Mouse (Mus musculus) ZHBTc4 (cell line): Measurements from ENCODE around the gene Enkd1.

ENCODE experiments used
- DNase-seq: peaks from one replicate; pipeline ENCODE4 v3.0.0-alpha.2; 2011; ENCODE audit warnings: low read depth, low spot score

Gene Enkd1

DNA sequence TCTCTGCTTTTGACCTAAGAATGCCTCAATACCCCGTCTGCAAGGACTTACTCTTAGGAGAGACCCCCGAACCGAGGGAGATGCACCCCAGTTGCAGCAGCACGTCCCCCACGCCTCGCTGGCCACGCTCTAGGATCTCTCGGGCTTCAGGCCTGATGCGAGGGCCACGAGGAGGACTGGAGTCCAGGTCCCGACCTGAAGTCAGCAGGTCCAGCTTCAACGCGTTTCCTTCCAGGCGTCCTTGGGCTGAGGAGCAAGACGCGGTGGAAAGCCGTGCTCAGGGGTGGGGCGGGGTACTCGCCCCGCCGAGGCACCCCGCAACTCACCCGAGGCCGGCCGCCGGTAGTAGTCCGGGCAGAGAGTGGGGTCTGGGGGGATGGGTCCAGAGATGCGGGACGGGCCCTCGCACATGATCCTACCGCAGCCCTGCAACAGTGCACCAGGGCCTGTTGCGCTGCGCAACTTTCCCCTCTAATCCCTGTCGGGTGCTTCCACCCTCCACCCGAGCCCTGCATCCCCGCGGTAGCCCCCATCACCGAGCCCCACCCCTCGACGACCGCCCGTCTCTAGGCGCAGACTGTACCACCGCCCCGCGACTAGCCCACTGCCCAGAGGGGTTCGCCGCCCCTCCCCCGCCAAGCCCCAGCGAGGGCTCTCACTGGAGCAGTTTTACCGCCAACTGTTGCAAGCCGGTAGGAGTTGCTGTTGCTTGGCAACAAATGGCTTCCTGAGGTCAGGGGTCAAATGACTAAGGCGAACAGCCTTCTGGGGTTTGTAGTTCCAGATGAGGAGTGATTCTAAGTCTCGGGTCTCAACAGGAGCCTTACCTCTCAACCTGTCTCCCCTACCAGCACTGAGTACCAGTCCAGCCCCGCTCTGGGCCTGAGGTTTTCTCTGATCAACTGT lies at the start of gene Enkd1, which contains the start of gene 4933405L10Rik:
TSS of gene Enkd1 (minus strand) at position 713 of the 906 bp plus-strand sequence.
TSS of gene 4933405L10Rik (plus strand) at position 158 of the 906 bp plus-strand sequence.
- peak; percentile 96 for DNase-seq

DNA sequence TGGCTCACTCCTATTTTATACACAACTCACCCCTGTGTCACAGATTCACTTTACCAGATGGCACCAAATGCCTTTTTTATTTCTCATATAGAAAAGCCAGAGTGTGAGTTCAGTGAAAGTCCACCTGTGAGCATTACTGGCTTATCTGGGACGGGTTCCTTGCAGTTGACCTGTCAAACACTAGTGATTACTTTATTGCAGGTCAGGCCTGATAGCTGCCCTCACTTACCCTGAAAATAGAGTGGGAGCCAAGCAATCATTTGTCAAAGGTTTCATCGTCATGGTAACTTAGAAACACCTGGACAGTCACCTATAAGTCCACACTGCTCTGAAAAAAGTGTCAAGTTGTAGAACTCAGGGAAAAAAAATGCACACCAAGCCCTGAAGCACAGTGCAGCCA lies 46.7 kb upstream of the Enkd1 start:
- no peak for DNase-seq

DNA sequence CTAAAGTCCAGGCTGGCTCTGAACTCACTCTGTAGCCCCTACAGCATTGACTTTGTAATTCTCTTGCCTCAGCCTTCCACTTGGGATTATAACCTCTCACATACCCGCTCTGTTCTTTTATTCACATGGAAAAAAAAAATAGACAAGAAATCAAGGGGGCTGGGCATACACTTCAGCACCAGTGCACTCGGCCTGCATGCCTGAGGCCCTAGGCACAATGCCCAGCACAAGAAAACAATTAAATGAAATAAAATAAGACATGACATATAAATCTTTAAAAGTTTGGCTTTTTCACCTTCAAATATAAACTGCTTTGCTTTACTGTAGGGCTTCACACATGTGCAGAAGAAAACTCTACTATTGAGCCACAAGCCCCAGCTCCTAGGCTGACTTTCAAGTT lies 45.9 kb upstream of the Enkd1 start:
- no peak for DNase-seq

DNA sequence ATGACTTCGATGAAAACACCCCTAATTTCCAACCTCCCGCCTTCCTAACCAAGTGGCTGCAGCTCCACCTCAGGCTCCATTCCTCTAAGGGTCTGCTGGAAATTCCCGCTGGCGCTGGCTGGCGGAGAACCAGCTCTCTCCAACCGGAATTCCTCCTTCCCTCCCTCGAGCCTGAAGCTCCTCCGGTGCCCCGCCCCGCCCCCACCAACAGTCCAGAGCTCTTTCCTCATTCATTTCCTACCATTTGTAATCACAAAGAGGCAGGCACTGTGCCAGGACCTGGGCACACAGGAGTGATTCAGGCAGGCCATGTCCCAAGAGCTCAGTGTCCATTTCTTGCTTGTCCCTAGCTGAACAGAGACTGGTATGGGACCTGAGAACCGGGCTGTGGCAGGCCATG lies 42.6 kb upstream of the Enkd1 start:
- peak; percentile 78 for DNase-seq

DNA sequence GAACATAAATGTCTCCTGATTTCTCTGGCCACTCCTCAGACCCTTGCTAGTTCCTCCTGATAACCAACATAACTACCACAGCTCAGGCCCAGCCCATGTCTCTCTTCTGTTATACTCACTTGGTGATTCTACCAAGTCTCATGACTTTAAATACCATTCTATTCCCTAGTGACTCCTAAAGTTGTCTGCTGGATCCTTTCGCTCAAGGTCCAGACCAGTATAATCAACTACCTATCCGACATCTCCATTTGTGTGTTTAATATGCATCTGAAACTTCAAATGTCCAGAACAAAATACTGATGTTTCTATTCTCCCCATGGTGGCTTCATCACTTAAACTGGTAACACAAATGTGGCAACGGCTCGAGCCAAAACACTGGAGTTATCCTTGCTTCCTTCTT lies 35.3 kb upstream of the Enkd1 start:
- DNase-seq: peak; percentile 27

DNA sequence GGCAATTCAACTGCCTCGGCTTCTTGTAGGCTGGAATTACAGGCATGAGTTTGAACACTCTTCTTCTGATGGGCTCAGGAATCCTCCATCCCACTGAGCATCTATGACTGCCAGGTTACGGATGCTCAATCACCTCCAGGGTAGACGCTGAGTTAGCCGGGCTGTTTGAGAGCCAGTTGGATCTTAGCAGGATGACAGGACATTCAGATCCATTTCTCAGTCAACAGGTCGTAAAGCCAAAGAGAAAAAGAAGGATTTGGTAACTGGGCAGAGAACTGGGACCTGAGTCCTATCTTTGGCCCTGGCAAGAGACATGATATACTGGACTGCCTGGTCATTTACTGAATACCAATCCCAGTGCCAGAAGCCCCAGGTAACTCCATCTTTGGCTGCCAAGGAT lies 31.2 kb upstream of the Enkd1 start:
- no peak for DNase-seq

DNA sequence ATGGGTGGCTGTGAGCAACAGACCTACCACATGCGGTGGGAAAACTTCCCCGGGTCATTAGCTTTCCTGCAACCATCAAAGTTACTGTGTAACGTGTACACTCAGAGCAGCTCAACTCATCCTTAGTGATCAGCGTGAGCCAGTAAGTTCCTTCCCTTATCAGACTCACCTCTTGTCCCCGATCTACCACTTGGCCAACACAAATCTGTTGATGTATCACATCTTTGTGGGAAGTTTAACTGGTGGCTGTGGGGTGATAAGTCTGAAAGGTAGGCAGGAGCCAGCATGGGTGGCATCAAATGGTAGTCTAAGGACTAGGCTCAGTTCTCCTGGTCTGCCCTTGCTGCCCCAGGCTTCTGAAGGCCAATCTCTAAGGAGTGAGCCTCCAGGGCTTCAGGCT lies 24.2 kb upstream of the Enkd1 start:
- DNase-seq: no peak

DNA sequence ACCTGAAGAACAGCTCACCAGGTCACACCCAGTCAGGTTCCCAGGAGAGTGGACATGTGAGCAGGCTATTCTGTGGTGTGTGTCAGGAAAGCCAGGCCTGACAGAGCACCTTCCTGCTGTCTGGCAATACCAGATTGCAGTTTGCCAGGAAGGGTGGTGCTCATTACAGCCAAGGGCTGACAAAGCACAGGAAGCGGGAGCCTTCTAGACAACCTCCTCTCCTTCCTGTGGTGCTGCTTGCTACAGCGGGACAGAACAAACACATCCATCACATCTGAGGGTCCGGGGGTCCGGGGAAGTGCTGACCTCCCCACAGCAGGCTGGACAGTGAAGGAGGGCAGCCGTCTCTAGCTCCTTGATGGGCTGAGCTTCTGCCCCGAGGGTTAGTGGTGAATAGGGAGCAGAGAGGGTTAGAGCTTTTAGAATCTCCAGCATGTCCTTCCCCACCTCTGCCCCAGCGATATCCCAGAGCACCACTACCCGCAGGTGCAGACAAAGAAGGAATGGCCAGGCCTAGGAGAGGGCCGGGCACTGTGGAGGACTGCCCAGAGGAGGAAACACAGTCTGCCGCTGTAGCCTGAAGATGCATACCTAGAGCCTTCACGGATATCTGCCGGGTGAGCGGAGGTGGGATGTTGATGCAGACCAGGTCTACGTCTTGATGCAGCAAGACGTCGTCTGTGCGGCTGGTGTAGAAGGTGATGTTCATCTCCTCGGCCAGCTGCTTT lies 19.6 kb upstream of the Enkd1 start:
- DNase-seq: peak; percentile 30

DNA sequence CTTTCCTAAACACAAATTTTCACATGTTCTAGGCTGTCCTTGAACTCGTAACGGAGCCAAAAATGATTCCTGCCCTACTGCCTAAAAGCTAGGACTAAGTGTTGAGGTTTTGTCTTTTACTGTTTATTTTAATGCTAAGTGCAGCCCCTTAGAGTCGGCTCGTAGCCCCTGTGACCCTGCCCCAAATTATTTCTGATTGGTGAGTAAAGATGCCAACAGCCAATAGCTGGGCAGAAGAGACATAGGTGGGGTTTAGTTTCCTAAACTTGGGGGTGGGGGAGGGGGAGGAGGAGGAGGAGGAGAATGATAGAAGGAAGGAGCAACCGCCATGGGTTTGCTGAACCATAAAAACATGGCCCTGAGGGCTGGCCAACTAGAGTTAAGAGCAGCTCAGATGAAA lies 17.7 kb upstream of the Enkd1 start:
- DNase-seq: peak; percentile 36

DNA sequence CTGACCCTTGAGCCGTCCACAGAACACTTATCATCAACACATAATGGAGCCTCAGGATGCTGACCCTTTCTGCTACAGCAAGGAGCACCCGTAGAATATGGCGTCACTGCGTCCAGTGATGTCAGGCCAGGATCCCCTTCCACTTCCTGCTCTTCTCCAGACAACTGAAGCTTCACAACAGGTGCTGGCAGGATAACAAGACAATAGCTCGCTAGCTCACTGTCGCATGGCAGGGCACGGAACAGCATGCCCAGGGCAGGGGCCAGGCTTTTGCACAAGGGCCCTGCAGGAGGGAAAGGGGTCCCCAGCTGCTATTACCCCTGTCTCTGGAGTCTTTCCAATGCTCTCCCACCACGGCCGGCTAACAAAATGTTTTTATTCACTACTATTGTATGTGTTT lies 14.9 kb upstream of the Enkd1 start:
- DNase-seq: no peak

DNA sequence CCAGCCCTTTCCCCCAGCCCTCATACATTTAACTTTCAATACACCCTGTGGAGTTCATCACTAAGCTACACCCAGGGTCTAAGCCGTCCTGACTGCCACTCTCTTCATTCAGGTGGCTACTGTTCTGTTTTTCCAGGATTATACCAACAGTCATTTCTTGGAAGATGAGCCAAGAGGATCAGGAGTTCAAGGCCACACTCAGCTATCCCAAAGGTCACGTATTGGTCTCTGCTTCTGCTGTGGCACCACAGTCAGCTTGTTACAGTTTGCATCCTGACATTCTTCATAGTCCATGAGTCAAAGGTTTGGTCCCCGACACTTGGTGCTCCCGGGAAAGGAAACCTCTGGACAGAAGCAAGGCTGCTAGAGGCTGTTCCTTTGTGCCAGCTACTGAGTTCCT lies 11.6 kb upstream of the Enkd1 start:
- DNase-seq: no peak

DNA sequence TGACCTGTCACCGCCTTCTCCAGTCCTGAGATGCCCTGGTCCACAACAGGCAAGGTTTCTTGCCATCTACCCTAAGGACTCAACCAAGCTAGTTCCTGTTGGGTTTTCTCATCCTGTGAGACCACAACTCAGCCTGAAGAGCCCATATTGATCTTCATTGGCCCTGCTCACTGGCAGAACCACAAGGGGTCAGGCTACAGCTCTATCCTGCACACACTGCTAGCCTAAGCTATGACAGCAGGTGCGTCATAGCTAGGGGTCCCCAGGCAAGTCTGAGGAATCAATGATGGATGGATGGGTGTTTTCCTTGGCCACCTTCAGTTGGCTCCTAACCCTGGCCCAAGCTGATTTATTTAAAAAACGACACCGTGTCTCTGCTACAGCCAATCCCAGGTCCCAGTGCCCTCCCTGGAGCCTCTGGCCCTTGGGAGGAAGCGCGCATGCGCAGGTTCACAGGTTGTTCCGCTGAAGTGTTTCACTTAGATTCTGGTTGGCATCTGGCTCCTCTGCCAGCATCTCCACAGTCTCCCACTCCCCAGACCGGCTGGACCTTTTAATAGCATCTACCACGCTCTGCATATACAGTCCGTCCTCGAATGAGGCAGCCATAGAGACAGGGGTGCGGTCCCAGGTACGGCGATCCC lies 8.4 kb upstream of the Enkd1 start:
- peak; percentile 62 for DNase-seq

DNA sequence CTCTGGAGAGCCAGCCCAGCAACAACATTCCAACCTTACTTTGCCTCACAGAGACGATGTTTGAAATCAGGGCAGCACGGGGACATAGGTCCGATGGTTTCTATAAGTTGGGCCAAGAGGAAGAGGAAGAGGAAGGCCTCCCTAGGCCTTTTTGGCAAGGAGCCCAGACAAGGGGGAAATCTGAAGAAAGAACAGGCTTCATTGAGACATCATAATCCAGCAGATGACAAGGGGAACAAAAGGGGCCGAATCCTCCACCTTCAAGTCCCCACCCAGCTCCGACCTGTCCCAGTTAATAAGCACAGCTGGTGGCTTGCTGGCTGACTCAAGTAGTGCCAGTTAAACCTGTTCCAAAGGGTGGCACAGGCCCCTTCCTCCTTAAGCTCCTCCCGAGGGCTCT lies 7.0 kb upstream of the Enkd1 start:
- DNase-seq: no peak

DNA sequence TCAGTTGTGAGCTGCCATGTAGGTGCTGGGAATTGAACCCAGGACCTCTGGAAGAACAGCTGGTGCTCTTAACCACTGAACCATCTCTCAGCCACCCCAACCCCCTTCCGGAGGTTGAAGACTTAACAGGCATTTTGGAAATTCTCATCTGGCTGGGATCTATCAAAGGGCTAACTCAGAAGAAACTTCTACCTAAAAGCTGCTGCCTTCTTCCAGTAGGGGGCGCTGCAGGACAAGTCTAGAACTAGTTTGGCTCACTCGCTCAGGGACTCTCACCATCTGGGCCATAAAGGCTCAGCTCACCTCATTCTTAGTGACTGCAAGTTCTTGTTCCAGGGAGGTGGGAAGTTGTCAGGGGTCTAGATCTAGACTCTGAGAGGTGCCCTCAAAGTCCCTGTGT lies 6.1 kb upstream of the Enkd1 start:
- DNase-seq: peak; percentile 93

DNA sequence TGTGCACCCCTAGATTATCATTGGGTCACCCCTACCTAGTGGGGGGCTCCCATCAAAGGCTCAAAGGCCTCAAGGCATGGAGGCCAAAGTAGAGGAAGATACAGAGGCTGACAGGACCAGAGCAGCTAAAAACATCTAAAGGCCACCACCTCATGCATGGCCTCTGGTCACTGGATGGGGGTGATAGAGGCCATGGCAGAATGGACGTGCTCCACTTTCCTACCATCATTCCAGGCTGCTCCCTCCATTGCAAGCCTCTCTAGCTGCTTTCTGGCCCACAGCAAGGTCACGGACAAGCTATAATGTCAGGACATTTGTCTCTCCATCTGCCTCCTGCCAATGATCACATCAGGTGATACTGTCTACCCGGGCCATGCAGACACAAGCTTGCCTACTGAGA lies 4.3 kb upstream of the Enkd1 start:
- no peak for DNase-seq

DNA sequence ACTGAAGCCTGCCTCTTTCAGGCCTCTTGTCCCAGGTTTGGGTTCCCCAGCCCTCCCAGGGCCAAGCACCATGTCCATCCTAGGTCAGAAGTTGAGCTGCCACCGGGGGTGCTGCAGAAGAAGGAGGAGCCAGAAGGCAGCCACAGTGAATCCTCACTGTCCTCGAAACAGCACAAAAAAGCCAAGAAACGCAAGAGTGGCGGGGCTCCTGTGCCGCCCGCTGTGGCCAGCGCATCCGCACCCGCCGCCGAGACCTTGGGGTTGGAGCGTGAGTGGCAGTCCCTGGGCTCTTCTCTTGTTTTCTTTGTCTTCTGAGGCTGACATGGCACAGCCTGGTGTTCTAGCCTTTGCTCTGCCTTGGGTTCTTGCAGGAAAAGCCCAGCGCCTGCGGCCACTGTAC lies 1.3 kb upstream of the Enkd1 start:
- peak; percentile 51 for DNase-seq

DNA sequence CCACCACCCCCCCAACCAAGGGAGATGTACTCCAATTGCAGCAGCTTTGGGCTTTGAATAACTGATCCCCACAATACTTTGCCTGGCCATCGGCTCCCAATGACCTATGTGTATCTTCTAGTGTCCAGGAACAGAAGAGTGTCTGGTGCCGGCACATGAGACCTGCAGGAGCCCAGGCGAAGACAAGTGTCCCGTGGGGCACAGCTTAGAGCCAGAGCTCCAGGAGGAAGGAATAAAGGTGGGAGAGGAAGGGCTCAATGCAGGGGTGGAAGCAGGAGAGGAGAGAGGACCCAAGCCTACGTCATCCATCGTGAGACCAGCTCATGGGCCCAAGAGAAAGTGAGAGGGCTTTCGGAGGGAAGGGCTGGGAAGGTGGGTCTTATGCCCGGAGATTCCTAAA lies 665 bp upstream of the Enkd1 start:
- DNase-seq: no peak

DNA sequence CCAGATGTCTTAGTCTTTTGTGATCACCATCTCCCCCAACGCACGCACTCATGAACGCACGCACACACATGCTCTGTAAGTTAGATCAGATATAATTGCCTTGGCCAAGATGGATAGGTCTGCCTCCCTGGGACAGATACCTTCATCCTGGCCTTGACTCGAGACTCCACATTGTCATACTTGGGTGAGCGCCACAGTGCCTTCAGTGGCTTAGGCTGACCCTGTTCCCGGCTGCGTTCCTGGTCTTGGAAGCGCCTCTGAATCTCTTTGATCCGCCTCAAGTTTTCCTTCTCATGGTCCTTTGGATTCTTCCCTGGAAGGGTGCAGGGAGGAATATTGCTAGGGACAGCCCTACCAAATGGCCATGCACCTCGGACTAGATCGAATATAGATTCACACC lies 1.6 kb downstream of the Enkd1 start:
- no peak for DNase-seq

DNA sequence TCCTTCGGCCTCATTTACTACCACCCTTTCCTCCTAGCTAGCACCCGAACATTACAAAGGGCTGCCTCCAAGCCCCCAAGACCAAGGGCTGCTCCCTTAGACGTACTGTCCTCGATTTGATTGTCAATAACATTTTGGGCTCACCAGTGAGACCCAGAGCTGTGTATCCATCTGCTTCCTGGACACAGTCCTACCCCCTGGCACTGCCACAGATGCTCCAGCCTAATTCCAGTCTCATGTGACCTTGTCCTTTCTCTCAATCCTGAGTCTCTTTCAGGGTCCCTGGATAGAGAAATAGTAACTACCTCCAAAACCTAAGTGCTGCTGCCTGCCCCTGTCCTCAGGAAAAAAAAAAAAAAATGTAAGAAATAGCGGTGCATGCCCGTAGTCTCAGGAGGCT lies 3.1 kb downstream of the Enkd1 start:
- DNase-seq: no peak

DNA sequence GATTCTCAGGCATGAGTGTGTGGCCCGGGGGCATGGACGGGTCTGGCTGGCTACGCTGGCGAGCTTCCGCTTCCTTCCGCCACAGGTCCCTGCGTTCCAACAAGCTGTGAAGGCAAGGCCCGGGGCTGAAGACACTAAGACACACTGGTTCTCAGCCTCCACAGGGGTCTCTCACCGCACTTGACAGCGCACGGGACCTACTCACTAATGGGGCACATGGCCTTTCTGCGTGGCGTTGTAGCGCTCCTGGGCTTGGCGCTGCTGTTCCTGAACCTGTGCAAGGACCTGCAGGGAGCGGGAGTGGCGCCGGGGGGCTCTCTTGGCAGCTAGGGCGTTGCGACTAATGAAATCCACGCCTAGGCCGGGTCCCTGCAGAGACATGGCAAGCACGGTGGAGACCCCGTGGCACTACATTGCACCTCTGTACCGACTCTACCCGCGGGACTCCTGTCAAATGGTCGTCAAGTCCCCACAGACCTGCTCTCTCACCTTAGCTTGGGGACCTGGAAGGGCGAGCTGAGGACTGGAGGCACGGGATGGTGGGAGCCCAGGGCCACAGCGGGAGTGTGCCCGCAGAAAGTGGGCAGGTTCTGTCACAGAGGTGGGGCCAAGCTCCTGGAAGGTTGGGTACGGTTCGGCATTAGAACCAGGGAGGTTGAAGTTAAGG lies 3.7 kb downstream of the Enkd1 start:
- peak; percentile 59 for DNase-seq

DNA sequence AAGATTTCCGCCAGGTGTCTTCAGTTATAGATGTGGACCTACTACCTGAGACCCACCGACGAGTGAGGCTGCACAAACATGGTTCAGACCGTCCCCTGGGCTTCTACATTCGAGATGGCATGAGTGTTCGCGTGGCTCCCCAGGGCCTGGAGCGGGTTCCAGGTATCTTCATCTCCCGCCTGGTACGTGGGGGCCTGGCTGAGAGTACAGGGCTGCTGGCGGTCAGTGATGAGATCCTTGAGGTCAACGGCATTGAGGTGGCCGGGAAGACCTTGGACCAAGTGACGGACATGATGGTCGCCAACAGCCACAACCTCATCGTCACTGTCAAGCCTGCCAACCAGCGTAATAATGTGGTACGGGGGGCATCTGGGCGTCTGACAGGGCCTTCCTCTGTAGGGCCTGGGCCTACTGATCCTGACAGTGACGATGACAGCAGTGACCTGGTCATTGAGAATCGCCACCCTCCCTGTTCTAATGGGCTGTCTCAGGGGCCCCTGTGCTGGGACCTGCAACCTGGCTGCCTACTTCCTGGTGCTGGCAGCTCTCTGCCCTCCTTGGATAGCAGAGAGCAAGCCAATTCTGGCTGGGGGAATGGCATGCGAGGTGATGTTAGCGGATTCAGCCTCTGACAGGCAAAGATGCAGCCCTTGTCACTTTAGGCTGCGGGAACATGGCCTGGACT lies 5.1 kb downstream of the Enkd1 start:
- no peak for DNase-seq
